Mouse (Mus musculus) bone marrow, adult 2 months (tissue): ENCODE data around the gene Clic6.

Source experiments
- CTCF ChIP-seq: fragments of 200-500 bp; IDR thresholded peaks from 2 replicates; pipeline ENCODE4 v1.5.1; 2011; ENCODE audit warnings: low read length, control low read depth; ENCODE audit not compliant: control insufficient read depth, insufficient read depth
- POLR2A ChIP-seq: fragments of 200-500 bp; IDR thresholded peaks from 2 replicates; pipeline ENCODE4 v1.6.1; 2011; ENCODE audit warnings: low read depth, mild to moderate bottlenecking, control low read depth, low read length, borderline replicate concordance; ENCODE audit not compliant: control insufficient read depth

GRCm38 (mm10) chr16:92440229-92440628 is 45.3 kb upstream of the Clic6 start:
- no peak for TF ChIP-seq CTCF
- no peak for TF ChIP-seq POLR2A
